Mouse (Mus musculus) brain, embryonic 14.5 days (tissue): ENCODE results near the gene Psmb11. TPM values are rescaled to one million over a fixed set of nuclear protein-coding genes. Genes with fewer than 3 reads are reported as not detected.
"Not testable (repeated sequence)": the region's sequence is repeated elsewhere in the genome, so short reads cannot be mapped to it uniquely, and the experiment has no call there.

Experiments used
- DNase-seq: peaks from one replicate; pipeline ENCODE4 v3.0.0-alpha.2; 2011; ENCODE audit warnings: low read depth
- CTCF ChIP-seq: fragments of 200-500 bp; IDR thresholded peaks from 2 replicates; pipeline ENCODE4 v1.5.1; 2012; ENCODE audit warnings: inconsistent platforms, mild to moderate bottlenecking, moderate library complexity, borderline replicate concordance; ENCODE audit not compliant: insufficient read depth, insufficient read length; ENCODE audit errors: extremely low read depth
- POLR2A ChIP-seq: fragments of 200-500 bp; IDR thresholded peaks from 2 replicates; pipeline ENCODE4 v1.6.1; 2012; ENCODE audit warnings: mild to moderate bottlenecking, inconsistent platforms, borderline replicate concordance; ENCODE audit not compliant: poor library complexity, insufficient read depth, insufficient read length, severe bottlenecking; ENCODE audit errors: extremely low read depth
- polyA plus RNA-seq: library from polyadenylated mRNA; depleted of rRNA; stranded (reverse); fragments of >200 nt; gene quantifications from 2 replicates; pipeline ENCODE4 v1.2.3, GENCODE M21; 2012

The Psmb11 gene
- polyA plus RNA-seq, 1 experiment, result 0.07 TPM

DNA sequence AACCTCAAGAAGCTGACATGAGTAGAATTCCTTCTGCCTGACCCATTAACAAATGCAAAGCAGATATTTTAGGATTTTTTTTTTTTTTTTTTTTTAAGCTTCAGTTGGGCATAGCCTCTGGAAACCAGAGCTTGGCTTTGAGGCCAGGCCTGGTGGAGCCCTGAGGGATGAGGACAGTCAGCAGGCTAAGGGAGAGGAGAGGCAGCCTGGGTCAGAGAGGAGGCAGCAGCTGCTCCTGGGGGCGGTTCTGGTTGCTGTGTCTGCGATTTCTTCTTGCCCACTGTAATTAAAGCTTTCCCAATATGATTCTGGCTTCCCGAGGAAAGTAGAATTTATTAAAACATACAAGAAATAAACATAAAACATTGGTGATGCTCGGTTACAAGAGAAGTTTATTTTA lies 12.0 kb upstream of the Psmb11 start:
- TF ChIP-seq CTCF (no peak), POLR2A (no peak)
- no peak for DNase-seq

DNA sequence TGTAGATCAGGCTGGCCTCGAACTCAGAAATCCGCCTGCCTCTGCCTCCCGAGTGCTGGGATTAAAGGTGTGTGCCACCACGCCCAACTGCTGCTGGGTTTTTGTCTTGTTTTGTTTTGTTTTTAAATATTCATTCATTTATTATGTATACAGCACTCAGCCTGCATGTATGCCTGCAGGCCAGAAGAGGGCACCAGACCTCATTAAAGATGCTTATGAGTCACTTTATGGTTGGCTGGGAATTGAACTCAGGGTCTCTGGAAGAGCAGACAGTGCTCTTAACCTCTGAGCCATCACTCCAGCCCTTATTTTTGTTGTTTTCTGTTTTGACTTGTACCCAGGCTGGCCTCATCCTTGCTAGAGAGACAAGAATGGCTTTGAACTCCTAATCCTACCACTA lies 11.3 kb upstream of the Psmb11 start:
- DNase-seq, result peak; percentile 46
- TF ChIP-seq CTCF (peak; percentile 52; the same call in 1 of the 2 replicates), POLR2A (no peak)

DNA sequence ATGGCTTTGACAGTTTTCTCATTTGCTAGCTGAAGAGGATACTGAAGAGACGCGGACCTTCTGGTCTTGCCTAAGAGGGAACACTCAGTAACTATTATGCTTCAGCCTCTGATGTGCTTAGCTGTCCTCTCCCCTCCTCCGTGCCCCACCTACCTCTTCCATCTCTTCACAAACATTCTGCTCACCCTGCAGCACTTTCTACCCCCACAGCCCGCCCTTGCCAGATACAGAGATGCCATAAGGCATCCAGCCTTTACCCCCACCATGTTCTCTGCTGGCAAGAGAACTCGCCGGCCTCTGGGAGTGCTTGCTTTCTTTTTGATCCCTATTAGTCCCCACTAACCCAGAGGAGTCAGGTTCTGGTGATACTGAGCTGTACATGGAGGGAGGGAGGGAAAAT lies 10.6 kb upstream of the Psmb11 start:
- no peak for TF ChIP-seq POLR2A
- TF ChIP-seq CTCF, result no peak
- no peak for DNase-seq

DNA sequence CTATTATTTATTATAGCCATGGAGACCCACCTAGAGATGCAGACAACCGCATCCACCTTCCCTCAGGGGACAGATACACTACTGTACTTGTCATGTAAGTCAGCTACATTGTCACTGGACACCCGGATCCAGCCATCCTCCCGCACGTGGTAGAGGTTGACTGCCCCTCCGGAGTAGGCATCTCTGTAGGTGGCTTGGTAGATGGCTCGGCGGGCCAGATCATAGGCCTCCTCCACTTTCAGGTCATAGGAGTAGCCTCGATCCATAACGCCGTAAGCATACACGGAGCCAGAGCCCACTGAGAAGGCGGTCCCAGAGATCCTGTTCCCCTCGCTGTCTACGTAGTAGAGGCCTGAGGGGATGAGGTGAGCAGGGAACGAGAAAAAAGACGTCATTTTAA lies 7.1 kb upstream of the Psmb11 start:
- not testable (repeated sequence) for DNase-seq

DNA sequence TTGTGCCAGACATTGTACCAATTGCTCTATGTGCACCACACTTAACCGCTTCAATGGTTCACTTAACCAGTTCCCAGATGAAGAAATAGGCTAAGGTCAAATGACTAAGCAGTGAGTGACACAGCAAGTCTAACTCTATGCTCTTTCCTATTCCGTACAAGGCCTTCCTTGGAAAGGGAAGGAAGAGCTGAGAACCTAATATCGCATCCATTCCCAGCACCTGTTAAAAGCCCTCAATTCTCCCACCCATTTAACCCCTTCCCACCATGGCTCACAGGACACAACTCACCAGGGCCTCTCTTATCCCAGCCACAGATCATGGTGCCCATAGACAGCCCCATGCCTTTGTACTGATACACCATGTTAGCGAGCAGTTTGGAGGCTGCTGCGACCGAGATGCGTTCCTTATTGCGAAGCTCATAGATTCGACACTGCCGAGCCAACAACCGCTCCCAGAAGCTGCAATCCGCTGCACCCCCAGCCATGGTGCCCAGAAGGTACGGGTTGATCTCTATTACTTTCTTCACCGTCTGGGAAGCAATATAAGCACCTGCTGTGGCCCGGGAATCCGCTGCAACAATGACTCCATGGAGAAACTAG lies 4.9 kb upstream of the Psmb11 start:
- DNase-seq, result no peak
- TF ChIP-seq POLR2A (no peak), CTCF (no peak)

DNA sequence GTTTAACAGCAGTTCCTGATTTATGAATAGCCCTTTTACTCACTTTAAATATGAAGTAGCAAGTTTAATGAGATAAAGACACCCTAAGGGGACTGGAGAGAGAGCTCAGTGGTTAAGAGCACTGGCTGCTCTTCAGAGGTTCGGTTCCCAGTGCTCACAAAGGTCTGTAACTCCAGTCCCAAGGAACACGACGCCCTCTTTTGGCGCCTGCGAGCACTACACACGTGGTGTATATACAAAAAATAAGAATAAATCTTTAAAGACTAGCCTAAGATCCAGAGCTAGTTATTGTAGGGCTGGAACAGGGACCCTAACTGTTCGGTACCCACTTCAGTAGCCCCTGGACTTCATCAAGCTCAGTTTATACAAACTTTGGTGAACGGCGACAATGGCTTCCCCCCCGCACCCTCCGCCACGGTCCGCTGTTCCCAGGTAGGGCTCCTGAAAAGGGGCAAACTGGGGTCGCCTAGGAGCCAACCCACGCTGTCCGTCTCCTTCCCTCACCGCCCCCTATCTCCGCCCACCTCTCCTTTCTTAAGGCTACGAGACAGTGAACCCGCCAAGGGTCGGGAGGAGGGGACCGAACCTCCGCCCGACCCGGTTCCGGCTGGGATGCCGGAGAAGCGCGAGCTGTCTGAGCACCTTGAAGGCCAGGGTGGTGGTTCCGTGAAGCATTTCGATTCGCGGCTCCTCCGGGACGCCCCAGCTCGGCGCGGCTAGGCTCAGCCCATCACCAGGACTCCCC lies 3.9 kb upstream of the Psmb11 start:
- DNase-seq, result peak; percentile 43
- TF ChIP-seq POLR2A, result no peak
- peak; percentile 6; the same call in 1 of the 2 replicates for TF ChIP-seq CTCF

DNA sequence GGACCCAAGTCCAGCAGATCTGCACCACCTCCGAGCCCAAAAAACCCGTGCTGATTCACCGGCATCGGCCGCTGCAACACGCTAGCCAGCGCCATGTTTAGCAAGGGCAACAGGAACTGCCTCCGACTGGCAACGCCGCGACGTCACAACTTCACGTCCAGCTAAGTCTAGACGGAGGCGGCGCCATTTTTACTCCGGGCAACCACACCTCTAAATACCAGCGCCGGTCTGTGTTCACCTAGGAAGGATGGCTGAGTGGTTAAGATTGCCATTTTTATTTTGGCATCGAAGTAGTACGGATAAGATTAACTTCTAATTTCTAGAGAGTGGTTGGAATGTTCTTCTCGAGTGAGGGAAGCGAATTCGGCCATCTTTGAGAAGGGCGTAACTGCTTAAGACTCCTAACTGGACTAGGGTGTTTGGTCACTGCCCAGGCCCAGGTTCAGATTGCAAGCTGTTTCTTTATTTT lies 3.3 kb upstream of the Psmb11 start, which contains the start of gene Psmb5:
Gene Psmb5, minus strand, starts transcription at position 126 of the 469 bp plus-strand sequence.
- TF ChIP-seq CTCF, result no peak
- TF ChIP-seq POLR2A, result no peak
- peak; percentile 97 for DNase-seq

DNA sequence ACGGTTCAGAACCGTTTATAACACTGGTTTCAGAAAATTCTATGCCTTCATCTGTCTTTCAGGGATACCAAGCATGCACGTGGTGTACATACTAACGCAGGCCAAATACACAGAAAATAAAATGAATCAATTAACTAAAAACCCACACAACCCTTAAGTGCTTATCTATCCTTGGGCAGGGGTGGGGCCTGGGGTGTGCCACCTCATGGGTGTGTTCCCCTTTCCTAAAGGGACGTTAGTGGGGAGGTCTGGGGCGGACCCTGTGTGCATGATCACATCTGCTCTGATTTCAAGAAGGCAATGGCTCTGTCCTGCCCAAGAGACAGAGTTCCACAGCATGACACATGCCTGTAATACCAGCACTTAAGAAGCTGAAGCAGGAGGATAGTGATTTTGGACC lies 2.1 kb downstream of the Psmb11 start:
- TF ChIP-seq POLR2A (no peak), CTCF (no peak)

DNA sequence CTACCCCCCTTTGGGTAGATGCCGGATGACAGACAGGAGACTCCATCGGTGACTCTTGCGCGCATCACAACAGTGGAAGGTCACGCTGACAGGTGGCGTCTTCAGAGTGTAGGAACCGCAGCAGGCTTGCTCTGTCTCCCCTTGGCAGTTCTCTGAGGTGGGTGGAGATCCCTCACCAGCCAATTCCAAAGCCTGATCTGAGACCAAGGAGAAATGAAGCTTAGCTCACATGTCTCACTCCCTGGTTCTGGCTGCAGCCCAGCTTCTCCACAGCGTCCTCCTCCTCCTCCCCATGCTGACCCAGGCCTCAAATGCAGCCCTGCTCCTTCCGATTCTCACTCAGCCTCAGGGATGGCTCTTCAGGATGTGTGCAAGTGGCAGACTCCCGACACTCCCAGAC lies 3.7 kb downstream of the Psmb11 start:
- DNase-seq, result no peak
- no peak for TF ChIP-seq POLR2A
- TF ChIP-seq CTCF, result no peak

More for the DNA sequence above, 2.1 kb downstream of the Psmb11 start:
- no peak for DNase-seq

DNA sequence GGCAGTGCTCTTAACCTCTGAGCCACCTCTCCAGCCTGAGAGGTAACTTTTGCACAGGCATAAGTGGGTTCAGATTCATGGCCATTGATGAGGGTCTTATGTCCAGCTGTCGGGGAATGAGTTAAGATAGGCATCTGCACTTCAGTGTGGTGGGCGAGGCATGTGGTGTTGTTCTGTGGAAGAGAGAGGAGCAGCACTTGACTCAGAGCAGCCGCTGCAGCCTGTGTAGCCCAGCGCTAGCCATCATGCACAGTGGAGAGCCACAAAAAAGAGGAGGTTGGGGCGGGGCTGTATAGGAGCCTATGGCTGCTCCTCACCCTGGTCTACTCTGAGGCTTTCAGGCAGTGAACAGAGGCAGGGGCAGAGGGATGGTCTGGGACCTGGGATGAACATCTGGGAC lies 6.9 kb downstream of the Psmb11 start:
- DNase-seq, result no peak
- no peak for TF ChIP-seq CTCF
- no peak for TF ChIP-seq POLR2A

DNA sequence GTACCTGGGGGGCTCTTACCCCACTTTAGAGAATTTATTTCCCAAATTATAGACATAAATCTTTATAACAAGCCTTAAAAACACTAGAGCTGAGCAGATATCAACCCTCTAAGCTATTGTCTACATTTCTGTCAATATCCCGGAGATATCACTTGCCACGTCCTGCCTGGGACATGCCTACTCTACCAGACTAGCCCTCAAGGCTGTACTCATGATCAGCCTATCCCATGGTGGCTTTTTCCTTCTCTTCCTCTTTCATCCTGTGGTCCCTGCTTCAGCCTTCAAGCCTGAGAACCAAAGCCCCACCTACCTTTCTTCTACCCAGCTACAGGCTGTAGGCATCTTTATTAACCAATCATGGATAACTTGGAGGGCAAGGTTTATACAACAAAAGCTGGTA lies 8.6 kb downstream of the Psmb11 start:
- DNase-seq, result no peak
- TF ChIP-seq CTCF (no peak), POLR2A (no peak)
